Mouse (Mus musculus) liver, embryonic 14.5 days (tissue): Measurements from ENCODE around the gene Naga.

ENCODE experiments used
- CTCF ChIP-seq: IDR thresholded peaks from 2 replicates; pipeline ENCODE4 v1.5.1; 2016; ENCODE audit warnings: antibody characterized with exemption, low read depth, control low read depth
- EP300 ChIP-seq: IDR thresholded peaks from 2 replicates; pipeline ENCODE4 v1.6.1; 2016; ENCODE audit warnings: antibody characterized with exemption, low read depth

- TF ChIP-seq CTCF (no peak), EP300 (no peak)
Observed at GRCm38 (mm10) chr15:82385729-82386128, 47.0 kb upstream of the Naga start.
